Mouse (Mus musculus): ENCODE measurements around the gene Pitpnm1. TPM values are rescaled to one million over a fixed set of nuclear protein-coding genes. Genes with fewer than 3 reads are reported as not detected.
A peak's percentile ranks its signal among the peaks of the same experiment; 100 is the strongest.

The Pitpnm1 gene
- total RNA-seq, 2 experiments from 2014 or later = 60.9 to 67.1 TPM

DNA sequence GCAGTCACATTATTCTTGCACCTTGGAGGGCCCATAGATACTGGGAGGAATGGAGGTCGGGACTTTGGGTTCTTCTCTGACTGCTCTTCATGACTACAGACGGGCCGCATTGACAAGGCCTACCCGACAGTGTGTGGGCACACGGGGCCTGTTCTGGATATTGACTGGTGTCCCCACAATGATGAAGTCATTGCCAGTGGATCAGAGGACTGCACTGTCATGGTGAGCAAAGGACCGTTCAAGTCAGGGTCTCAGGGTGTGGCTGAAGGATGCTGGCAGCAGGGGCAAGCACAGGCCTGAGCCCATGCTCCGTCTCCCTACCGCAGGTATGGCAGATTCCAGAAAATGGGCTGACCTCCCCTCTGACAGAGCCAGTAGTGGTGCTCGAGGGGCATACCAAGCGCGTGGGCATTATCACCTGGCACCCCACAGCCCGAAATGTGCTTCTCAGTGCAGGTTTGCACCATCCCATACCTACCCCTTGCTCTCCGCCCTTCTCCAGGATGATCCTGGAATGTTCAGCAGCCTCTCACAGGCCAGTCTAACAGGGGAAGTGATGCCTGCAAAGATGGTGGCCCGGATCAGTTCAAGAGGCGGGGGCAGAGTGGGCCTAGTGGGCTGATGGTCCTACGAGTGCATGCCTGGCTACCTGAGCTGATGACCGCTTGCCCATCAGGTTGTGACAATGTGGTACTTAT lies 50.1 kb downstream of the Pitpnm1 start:
- ATAC-seq (replicated peaks; ENCODE audit: low FRiP score, poor library complexity, severe bottlenecking) = no peak

DNA sequence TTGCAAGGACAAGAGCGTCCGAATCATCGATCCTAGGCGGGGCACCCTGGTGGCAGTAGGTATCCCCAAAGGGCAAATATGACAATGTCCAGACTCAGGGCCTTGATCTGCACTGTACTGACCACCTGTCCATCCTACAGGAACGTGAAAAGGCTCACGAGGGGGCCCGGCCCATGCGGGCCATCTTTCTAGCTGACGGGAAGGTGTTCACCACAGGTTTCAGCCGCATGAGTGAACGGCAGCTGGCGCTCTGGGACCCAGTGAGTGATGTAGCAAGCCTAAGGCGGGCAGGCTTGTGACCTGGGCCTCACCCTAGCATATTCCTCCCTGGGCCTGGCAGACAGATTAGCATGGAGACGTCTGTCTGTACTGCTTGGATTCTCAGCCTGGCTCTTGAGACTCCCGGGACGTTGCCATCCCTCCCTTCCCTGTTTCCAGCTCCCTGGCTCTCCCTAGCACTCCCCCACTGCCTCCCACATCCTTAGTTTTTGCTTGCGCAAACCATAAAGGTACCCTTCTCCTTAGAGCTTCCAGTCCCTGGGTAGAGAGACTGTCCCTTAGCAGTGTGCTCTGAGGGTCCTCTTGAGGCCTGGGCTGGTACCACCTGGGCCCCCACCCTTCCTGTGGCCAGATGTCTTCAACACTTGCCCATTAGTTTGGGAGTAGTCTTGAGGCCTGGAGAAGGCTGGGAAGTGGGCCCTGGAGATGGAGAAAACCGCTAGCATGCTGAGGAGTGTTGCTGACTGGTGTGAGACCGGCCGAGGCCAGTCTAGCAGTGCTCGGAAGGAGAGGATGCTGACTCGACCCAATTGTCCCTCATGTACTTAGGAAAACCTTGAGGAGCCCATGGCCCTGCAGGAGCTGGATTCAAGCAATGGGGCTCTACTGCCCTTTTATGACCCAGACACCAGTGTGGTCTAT lies 51.0 kb downstream of the Pitpnm1 start:
- no peak for ATAC-seq (replicated peaks; ENCODE audit: low FRiP score, poor library complexity, severe bottlenecking)

DNA sequence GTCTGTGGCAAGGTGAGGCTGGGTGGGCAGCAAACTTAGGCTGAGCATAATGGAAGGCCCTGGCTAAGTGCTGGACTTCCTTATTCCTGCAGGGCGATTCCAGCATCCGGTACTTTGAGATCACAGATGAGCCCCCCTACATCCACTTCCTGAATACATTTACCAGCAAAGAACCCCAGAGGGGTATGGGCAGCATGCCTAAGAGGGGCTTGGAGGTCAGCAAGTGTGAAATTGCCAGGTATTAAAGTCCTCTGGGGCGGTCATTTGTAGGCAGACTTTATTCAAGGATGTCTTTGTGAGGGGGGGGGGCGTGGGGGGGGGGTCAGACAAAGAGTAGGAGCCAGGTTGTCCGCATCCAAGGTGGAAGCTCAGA lies 51.7 kb downstream of the Pitpnm1 start:
- no peak for ATAC-seq (replicated peaks; ENCODE audit: low FRiP score, poor library complexity, severe bottlenecking)

DNA sequence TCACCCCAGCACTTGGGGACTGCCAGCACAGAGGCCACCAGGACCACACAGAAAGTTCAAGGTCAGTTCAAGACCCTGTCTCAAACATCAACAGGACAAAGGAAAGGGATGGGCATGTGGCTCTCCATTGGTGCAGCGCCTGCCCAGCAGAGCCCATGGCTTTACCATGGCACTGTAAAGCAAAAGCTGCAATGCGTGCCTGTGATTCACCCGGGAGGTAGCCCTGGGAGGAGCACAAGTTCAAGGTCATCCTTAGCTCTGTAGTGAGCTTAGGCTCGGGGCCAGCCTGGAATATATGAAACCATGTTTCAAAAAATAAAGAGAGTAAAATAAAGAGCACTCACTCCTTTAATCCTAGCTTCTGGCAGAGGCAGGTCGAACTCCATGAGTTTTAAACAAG lies 52.1 kb downstream of the Pitpnm1 start:
- ATAC-seq (replicated peaks; ENCODE audit: low FRiP score, poor library complexity, severe bottlenecking) = no peak

DNA sequence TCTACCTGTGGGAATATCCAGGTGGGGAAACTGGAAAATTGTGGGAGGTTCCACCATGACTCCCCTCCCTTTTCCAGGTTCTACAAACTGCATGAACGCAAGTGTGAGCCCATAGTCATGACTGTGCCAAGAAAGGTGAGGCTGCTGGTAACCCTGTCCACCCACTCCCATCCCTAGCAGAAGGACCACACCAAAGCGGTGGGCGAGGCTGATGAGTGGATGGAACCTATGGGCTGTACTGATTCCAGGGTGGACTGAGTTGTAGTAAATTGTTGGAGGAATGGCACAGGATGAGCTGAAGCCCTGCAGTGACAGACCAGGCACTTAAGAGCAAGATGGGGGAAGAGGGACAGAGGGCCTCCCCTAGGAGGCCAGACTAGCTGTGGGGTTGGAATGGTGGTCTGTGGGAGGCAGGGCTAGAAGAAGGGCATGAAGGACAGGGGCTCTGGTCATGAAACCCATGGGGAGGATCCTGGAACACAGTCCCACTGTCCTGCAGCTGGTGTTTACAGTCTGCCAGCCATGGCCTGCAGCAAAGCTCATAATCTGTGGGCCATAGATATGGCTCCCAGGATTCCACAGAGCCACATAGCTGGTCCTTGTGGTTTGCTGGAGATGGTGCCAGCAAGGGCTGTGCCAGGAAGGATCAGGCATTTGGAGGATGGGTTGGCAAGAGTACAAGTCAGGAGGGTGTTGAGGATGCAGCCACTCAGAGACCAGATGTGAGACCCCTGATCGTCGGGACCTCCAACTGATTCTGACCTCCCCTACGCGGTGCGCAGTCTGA lies 52.8 kb downstream of the Pitpnm1 start:
- ATAC-seq (replicated peaks; ENCODE audit: low FRiP score, poor library complexity, severe bottlenecking) = no peak

DNA sequence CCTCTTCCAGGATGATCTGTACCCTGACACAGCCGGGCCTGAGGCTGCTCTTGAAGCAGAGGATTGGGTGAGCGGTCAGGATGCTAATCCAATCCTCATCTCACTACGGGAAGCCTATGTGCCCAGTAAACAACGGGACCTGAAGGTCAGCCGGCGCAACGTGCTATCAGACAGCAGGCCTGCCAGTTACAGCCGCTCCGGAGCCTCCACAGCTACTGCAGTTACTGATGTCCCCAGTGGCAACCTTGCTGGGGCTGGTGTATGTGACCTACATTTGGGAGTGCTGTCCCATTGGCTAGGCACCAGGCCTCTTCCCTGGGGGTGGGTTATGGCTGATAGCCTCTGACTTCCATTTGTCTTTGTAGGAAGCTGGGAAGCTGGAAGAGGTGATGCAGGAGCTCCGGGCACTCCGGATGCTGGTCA lies 53.4 kb downstream of the Pitpnm1 start, which contains the start of gene Ptprcap:
Gene Ptprcap (plus strand): TSS at position 373 of the 423 bp plus-strand sequence.
- ATAC-seq (replicated peaks; ENCODE audit: low FRiP score, poor library complexity, severe bottlenecking) = no peak

DNA sequence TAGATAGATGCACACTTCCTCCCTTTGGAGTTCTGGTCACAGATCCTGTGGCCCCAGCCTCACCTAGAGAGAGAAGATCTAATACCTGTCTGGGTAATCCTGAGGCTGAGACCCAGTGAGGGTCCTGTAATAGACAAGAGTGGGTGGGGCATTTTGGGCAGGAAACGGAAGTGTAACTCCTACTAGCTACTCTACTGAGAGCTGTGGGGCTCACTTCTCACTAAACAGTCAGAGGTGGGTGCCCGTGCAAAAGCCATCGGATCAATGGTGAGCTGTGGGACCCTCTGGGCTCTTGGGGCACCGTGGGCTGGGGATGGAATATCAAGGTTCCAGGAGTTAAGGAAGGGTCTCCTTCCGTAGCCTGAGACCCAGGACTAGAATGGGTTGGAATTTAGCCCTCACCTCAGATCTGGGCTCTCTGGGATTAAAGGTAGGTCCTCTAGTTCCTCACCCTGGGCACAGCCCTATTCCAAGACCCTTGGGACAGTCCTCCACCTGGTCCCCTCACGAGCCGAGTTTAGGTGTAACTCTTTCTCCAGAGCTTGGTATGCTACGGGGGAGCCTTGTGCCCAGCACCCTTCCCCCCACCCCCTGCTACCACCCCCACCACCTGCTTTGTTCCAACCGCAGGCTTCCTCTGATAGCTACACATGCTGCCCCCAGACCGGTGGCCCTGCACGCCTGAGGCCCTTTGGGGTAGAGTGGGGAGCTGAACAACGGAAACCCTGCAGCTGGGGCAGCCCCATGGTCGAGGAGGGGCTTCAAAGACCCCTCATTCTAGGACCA lies 54.8 kb downstream of the Pitpnm1 start:
- ATAC-seq (replicated peaks; ENCODE audit: low FRiP score, poor library complexity, severe bottlenecking) = no peak

DNA sequence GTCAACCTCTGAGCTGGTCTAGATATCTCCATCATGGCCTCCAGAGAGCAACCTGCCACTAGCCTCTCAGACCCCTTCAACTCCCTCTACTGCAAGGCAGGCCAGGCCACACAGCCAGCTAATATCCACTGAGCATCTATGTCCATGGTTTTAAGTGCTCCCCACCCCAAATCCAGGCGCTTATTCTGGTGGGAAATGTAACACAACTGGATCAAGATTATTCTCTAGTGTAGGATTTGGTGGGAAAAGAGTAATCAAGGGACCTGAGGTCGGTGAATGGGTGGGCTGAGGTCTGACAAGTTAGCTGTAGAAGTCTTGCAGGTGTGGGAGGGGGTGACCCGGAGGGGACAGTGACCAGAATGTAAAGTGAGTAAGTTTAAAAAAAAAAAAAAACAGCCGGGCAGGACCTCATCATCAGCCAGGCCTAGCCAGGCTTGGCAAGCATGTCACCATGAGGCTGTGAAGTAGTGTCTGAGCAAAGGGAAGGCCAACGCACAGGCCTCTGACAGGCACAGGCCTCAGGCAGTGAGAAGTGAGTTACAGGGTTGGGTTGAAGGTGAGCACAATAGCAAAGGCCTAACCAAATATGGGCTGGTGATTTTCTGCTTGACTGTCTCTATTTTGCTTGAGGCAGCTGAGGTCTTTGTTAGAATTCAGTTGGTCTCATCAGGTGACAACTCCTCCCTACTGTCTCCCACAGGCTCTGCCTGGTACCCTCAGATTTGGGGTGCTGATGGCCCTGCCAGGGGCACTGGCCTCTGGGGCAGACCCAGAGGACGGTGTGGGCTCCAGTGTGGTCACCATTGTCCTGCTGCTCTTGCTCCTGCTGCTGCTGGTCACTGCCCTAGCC lies 55.6 kb downstream of the Pitpnm1 start:
- no peak for ATAC-seq (replicated peaks; ENCODE audit: low FRiP score, poor library complexity, severe bottlenecking)

DNA sequence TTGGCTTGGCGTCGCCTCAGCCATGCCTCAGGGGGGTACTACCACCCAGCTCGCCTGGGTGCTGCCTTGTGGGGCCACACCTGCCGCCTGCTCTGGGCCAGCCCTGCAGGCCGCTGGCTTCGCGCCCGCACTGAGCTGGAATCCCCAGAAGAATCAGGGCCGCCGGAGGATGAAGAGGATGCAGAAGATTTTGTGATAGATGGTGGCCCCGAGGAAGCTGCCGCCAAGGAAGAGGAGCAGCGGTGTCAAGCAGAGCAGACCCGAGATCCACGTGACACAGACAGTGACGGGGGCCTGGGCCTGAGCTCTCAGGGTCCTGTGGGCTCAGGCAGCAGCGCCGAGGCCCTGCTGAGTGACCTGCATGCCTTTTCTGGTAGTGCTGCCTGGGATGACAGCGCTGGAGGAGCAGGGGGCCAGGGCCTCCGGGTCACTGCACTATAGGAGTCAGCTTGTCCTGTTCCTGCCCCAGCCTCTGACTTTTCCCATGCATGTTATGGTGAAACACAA lies 56.3 kb downstream of the Pitpnm1 start:
- ATAC-seq (replicated peaks; ENCODE audit: low FRiP score, poor library complexity, severe bottlenecking) = no peak

DNA sequence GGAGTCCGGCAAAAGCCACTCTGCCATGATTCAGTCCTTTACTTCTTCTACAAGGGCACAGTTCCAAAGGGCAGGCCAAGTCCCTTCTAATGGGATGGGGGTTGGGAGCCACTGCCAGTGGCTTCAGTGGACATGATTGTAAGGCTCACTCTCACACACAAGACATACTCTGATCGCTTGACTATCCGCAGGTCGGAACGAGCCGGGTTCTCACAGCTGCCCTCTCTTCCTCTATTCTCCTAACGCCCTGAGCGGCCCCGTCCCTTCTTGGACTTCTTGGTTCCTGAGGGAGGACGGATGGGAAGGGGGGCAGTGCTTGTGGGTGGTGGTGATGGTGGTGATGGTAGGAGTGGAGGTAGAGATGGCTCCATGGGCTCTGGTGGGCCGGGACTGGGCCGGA lies 57.0 kb downstream of the Pitpnm1 start:
- no peak for ATAC-seq (replicated peaks; ENCODE audit: low FRiP score, poor library complexity, severe bottlenecking)

DNA sequence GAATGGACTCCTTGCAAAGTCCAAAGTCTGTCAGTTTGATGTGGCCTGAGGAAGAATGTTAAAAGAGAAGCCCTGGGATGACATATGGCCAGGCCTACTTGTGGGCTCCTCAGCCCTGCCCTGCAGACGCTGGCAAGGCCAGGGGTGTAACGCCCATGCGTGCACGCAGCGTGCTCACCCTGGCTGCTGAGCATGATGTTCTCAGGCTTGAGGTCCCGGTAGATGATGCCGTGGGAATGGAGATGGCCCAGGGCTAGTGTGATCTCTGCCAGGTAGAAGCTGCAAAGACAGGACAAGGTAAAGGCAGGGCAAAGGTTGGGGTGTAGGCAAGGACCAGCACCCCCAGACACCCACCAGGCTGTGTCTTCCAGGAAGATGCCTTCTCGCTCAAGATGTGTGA lies 59.3 kb downstream of the Pitpnm1 start:
- no peak for ATAC-seq (replicated peaks; ENCODE audit: low FRiP score, poor library complexity, severe bottlenecking)

DNA sequence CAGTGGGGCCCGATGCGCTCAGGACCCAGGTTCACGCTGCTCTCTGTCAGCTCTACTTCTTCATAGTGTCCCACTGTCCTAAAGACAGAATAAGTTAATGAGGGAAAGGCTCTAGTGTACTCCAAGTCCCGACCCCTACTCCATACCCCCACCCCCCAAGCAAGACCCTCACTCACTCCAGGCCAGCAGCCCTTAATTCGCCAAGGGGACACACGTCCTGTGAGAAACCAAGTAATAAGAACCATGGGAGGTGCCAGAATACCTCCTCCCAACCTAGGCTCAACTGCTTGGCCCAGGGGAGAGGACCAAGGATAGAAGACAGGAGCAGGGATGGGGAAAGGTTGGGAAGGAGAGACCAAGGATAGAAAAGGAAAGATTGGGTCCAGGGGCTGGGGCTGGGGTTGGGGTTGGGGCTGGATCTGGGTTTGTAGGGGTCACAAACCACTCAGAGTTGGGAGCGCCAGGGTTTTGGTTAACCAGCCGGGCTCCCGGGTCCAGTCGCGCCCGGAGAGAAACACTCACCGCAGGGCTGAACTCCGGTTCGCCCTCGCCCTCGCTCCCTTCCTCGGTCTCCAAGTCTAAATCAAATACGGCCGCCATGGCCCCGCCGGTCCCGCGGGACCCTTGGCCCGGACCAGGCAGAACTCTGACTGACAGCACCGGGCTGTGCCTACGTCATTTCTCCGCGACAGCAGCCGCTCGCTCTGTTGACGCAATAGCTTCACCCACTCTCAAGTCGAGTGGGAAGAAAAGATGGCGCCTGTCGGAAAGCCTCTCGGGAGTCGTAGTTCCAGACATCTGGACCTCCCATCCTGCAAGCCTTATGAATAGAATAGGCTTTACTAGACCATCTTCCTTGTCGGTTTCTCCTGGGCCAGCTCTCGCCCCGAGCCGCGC lies 63.1 kb downstream of the Pitpnm1 start, which contains the start of gene Rps6kb2:
Gene Rps6kb2 (minus strand): TSS at position 709 of the 897 bp plus-strand sequence.
- peak; percentile 88 for ATAC-seq (replicated peaks; ENCODE audit: low FRiP score, poor library complexity, severe bottlenecking)

DNA sequence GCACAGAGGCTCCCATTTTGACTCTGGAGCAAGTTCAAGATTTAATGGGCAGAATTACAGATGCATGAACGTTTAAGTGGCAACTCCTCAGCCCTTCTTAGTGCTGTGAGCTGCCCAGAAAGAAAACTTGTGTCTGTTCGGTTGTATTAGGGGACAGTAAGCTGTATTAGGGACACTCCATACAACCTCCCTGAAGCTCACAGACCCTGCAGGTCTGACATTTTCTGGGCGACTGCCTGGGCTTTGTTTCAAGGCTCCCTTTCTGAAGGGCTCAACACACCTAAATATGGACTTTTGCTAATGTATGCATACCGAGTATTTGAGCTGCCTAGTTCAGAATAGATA lies 63.7 kb downstream of the Pitpnm1 start:
- no peak for ATAC-seq (replicated peaks; ENCODE audit: low FRiP score, poor library complexity, severe bottlenecking)

Other genes with a start within 250 kb of the Pitpnm1 start
Only the 30 nearest of the 34 such genes appear.
- 5.4 TPM in 2 replicates for gene Aldh3b1, start 170.2 kb upstream of the Pitpnm1 start, total RNA-seq (2015; ENCODE audit: low replicate concordance)
- 4.7 and 6.8 TPM in 2 replicates for gene Aldh3b1, start 170.2 kb upstream of the Pitpnm1 start, total RNA-seq (2017; ENCODE audit: low replicate concordance)
- gene Unc93b1, start 164.8 kb upstream of the Pitpnm1 start, total RNA-seq (2015; ENCODE audit: low replicate concordance) = 28.5 and 29.3 TPM in 2 replicates
- 28.2 and 34.4 TPM in 2 replicates for gene Unc93b1, start 164.8 kb upstream of the Pitpnm1 start, total RNA-seq (2017; ENCODE audit: low replicate concordance)
- gene Aldh3b3, start 141.4 kb upstream of the Pitpnm1 start, total RNA-seq (2015; ENCODE audit: low replicate concordance) = 3.6 TPM in 1 of 2 replicates, not detected in the other
- gene Aldh3b3, start 141.4 kb upstream of the Pitpnm1 start, total RNA-seq (2017; ENCODE audit: low replicate concordance) = not detected in 2 replicates
- 1.3 and 6.5 TPM in 2 replicates for gene Aldh3b2, start 127.7 kb upstream of the Pitpnm1 start, total RNA-seq (2015; ENCODE audit: low replicate concordance)
- gene Aldh3b2, start 127.7 kb upstream of the Pitpnm1 start, total RNA-seq (2017; ENCODE audit: low replicate concordance) = 1.1 and 2.4 TPM in 2 replicates
- not detected in 2 replicates for gene Acy3, start 113.4 kb upstream of the Pitpnm1 start, total RNA-seq (2015; ENCODE audit: low replicate concordance)
- gene Acy3, start 113.4 kb upstream of the Pitpnm1 start, total RNA-seq (2017; ENCODE audit: low replicate concordance) = not detected in 2 replicates
- gene Tbx10, start 107.2 kb upstream of the Pitpnm1 start, total RNA-seq (2015; ENCODE audit: low replicate concordance) = not detected in 2 replicates
- not detected in 2 replicates for gene Tbx10, start 107.2 kb upstream of the Pitpnm1 start, total RNA-seq (2017; ENCODE audit: low replicate concordance)
- not detected in 2 replicates for gene Nudt8, start 99.4 kb upstream of the Pitpnm1 start, total RNA-seq (2015; ENCODE audit: low replicate concordance)
- gene Nudt8, start 99.4 kb upstream of the Pitpnm1 start, total RNA-seq (2017; ENCODE audit: low replicate concordance) = 1.4 TPM in 1 of 2 replicates, not detected in the other
- gene Gm49405, start 99.4 kb upstream of the Pitpnm1 start, total RNA-seq (2015; ENCODE audit: low replicate concordance) = not detected in 2 replicates
- 0.90 TPM in 1 of 2 replicates, not detected in the other for gene Gm49405, start 99.4 kb upstream of the Pitpnm1 start, total RNA-seq (2017; ENCODE audit: low replicate concordance)
- 0.42 TPM in 1 of 2 replicates, not detected in the other for gene Doc2g, start 96.7 kb upstream of the Pitpnm1 start, total RNA-seq (2015; ENCODE audit: low replicate concordance)
- 3.0 TPM in 1 of 2 replicates, not detected in the other for gene Doc2g, start 96.7 kb upstream of the Pitpnm1 start, total RNA-seq (2017; ENCODE audit: low replicate concordance)
- 77.1 and 96.6 TPM in 2 replicates for gene Ndufv1, start 87.2 kb upstream of the Pitpnm1 start, total RNA-seq (2015; ENCODE audit: low replicate concordance)
- gene Ndufv1, start 87.2 kb upstream of the Pitpnm1 start, total RNA-seq (2017; ENCODE audit: low replicate concordance) = 161 and 207 TPM in 2 replicates
- 115 and 185 TPM in 2 replicates for gene Gstp1, start 62.0 kb upstream of the Pitpnm1 start, total RNA-seq (2015; ENCODE audit: low replicate concordance)
- 22.8 and 23.9 TPM in 2 replicates for gene Gstp1, start 62.0 kb upstream of the Pitpnm1 start, total RNA-seq (2017; ENCODE audit: low replicate concordance)
- gene Gstp2, start 54.0 kb upstream of the Pitpnm1 start, total RNA-seq (2015; ENCODE audit: low replicate concordance) = 3.2 TPM in 1 of 2 replicates, not detected in the other
- 3.2 TPM in 1 of 2 replicates, not detected in the other for gene Gstp2, start 54.0 kb upstream of the Pitpnm1 start, total RNA-seq (2017; ENCODE audit: low replicate concordance)
- 8.8 and 15.9 TPM in 2 replicates for gene Gstp3, start 40.4 kb upstream of the Pitpnm1 start, total RNA-seq (2015; ENCODE audit: low replicate concordance)
- 16.8 and 19.8 TPM in 2 replicates for gene Gstp3, start 40.4 kb upstream of the Pitpnm1 start, total RNA-seq (2017; ENCODE audit: low replicate concordance)
- gene Cabp2, start 18.4 kb upstream of the Pitpnm1 start, total RNA-seq (2015; ENCODE audit: low replicate concordance) = not detected in 2 replicates
- gene Cabp2, start 18.4 kb upstream of the Pitpnm1 start, total RNA-seq (2017; ENCODE audit: low replicate concordance) = not detected in 2 replicates
- 118 and 124 TPM in 2 replicates for gene Cdk2ap2, start 2.8 kb upstream of the Pitpnm1 start, total RNA-seq (2015; ENCODE audit: low replicate concordance)
- 17.9 and 36.3 TPM in 2 replicates for gene Cdk2ap2, start 2.8 kb upstream of the Pitpnm1 start, total RNA-seq (2017; ENCODE audit: low replicate concordance)
- 33.5 and 72.1 TPM in 2 replicates for gene Aip, start 25.9 kb downstream of the Pitpnm1 start, total RNA-seq (2015; ENCODE audit: low replicate concordance)
- gene Aip, start 25.9 kb downstream of the Pitpnm1 start, total RNA-seq (2017; ENCODE audit: low replicate concordance) = 41.2 and 41.8 TPM in 2 replicates
- gene Gpr152, start 39.8 kb downstream of the Pitpnm1 start, total RNA-seq (2015; ENCODE audit: low replicate concordance) = 1.1 TPM in 1 of 2 replicates, not detected in the other
- gene Gpr152, start 39.8 kb downstream of the Pitpnm1 start, total RNA-seq (2017; ENCODE audit: low replicate concordance) = not detected in 2 replicates
- gene Cabp4, start 44.0 kb downstream of the Pitpnm1 start, total RNA-seq (2015; ENCODE audit: low replicate concordance) = not detected in 2 replicates
- gene Cabp4, start 44.0 kb downstream of the Pitpnm1 start, total RNA-seq (2017; ENCODE audit: low replicate concordance) = not detected in 2 replicates
- 68.3 and 83.3 TPM in 2 replicates for gene Coro1b, start 48.6 kb downstream of the Pitpnm1 start, total RNA-seq (2015; ENCODE audit: low replicate concordance)
- 8.5 and 48.9 TPM in 2 replicates for gene Coro1b, start 48.6 kb downstream of the Pitpnm1 start, total RNA-seq (2017; ENCODE audit: low replicate concordance)
- 66.3 and 73.4 TPM in 2 replicates for gene Ptprcap, start 53.6 kb downstream of the Pitpnm1 start, total RNA-seq (2015; ENCODE audit: low replicate concordance)
- gene Ptprcap, start 53.6 kb downstream of the Pitpnm1 start, total RNA-seq (2017; ENCODE audit: low replicate concordance) = 14.4 and 38.8 TPM in 2 replicates
- gene Rps6kb2, start 63.4 kb downstream of the Pitpnm1 start, total RNA-seq (2015; ENCODE audit: low replicate concordance) = 39.8 and 52.3 TPM in 2 replicates
- 21.4 and 34.8 TPM in 2 replicates for gene Rps6kb2, start 63.4 kb downstream of the Pitpnm1 start, total RNA-seq (2017; ENCODE audit: low replicate concordance)
- gene Carns1, start 75.5 kb downstream of the Pitpnm1 start, total RNA-seq (2015; ENCODE audit: low replicate concordance) = 0.72 and 2.5 TPM in 2 replicates
- gene Carns1, start 75.5 kb downstream of the Pitpnm1 start, total RNA-seq (2017; ENCODE audit: low replicate concordance) = 0.13 and 1.5 TPM in 2 replicates
- 8.0 and 31.0 TPM in 2 replicates for gene Tbc1d10c, start 91.3 kb downstream of the Pitpnm1 start, total RNA-seq (2015; ENCODE audit: low replicate concordance)
- gene Tbc1d10c, start 91.3 kb downstream of the Pitpnm1 start, total RNA-seq (2017; ENCODE audit: low replicate concordance) = 6.2 and 14.2 TPM in 2 replicates
- 181 and 188 TPM in 2 replicates for gene Ppp1ca, start 92.1 kb downstream of the Pitpnm1 start, total RNA-seq (2015; ENCODE audit: low replicate concordance)
- gene Ppp1ca, start 92.1 kb downstream of the Pitpnm1 start, total RNA-seq (2017; ENCODE audit: low replicate concordance) = 185 and 268 TPM in 2 replicates
- gene Rad9a, start 101.7 kb downstream of the Pitpnm1 start, total RNA-seq (2015; ENCODE audit: low replicate concordance) = 44.0 and 54.1 TPM in 2 replicates
- gene Rad9a, start 101.7 kb downstream of the Pitpnm1 start, total RNA-seq (2017; ENCODE audit: low replicate concordance) = 27.5 and 41.6 TPM in 2 replicates
- not detected in 2 replicates for gene Clcf1, start 114.2 kb downstream of the Pitpnm1 start, total RNA-seq (2015; ENCODE audit: low replicate concordance)
- 0.15 and 1.2 TPM in 2 replicates for gene Clcf1, start 114.2 kb downstream of the Pitpnm1 start, total RNA-seq (2017; ENCODE audit: low replicate concordance)
- not detected in 2 replicates for gene AC109138.7, start 114.4 kb downstream of the Pitpnm1 start, total RNA-seq (2015; ENCODE audit: low replicate concordance)
- not detected in 2 replicates for gene AC109138.7, start 114.4 kb downstream of the Pitpnm1 start, total RNA-seq (2017; ENCODE audit: low replicate concordance)
- gene Pold4, start 131.9 kb downstream of the Pitpnm1 start, total RNA-seq (2015; ENCODE audit: low replicate concordance) = 21.8 and 24.5 TPM in 2 replicates
- gene Pold4, start 131.9 kb downstream of the Pitpnm1 start, total RNA-seq (2017; ENCODE audit: low replicate concordance) = 5.0 and 16.1 TPM in 2 replicates
- gene Ssh3, start 169.2 kb downstream of the Pitpnm1 start, total RNA-seq (2015; ENCODE audit: low replicate concordance) = 2.2 and 16.8 TPM in 2 replicates
- gene Ssh3, start 169.2 kb downstream of the Pitpnm1 start, total RNA-seq (2017; ENCODE audit: low replicate concordance) = 0.90 and 5.2 TPM in 2 replicates
- gene Ankrd13d, start 183.1 kb downstream of the Pitpnm1 start, total RNA-seq (2015; ENCODE audit: low replicate concordance) = 0.72 and 1.3 TPM in 2 replicates
- gene Ankrd13d, start 183.1 kb downstream of the Pitpnm1 start, total RNA-seq (2017; ENCODE audit: low replicate concordance) = 0.39 TPM in 1 of 2 replicates, not detected in the other

Measured in erythroid progenitor cell, adult 5-6 weeks (primary cell).